Comparison of ENCODE assay signal across 10 mouse cellular contexts in the genomic region with DNA sequence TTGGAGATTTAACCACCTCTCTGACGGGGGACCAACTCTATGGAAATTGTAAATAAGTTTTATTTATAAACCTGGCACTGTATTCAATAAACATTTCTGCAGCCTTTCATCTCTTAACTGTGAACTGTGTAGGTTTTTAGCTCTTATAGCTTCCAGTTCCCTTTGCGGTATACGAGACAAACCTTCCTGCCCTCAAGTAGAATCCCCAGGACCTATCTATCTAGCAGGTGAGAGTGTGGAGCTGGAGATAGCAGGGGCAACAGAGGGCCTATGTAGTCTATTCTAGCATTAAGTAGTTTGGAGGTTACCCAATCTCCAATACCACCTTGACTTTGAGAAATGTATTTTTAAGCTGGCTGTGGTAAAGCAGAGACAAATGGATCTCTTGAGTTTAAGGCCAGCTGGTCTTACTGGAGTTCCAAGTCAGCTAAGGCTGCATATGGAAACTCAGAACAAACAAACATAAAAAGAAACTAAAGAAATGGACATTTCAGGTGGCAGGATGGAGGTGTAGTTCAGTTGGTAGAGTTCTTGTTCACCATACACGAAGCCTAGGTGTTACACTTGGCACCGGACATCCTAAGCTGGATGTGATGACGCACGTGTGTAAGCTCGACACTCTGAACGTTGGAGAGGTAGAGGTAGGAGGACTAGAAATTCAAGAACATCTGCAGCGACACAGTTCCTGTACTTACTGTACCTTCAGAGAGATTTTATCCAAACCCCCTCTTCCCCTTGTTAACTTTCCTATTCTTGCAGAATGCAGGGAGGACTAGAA. TPM values are rescaled to one million over a fixed set of nuclear protein-coding genes. Genes with fewer than 3 reads are reported as not detected.
DNase-seq lines count a peak whose midpoint lies in the region; ATAC-seq lines count a peak whose summit lies in the region.
"Had no signal": no experiment of that assay in that cellular context is flagged by ENCODE, and none has a peak within 500 bp of the region (broad histone marks: within the 10 kb centered on the region; RNA-seq: fewer than 3 reads in every experiment).

No protein-coding gene starts in this region.

- 80% methylated on average over 10 of the region's 10 CpGs for WGBS in liver, embryonic 11.5 days
- WGBS in embryonic facial prominence, embryonic 13.5 days = 89% methylated on average over 10 of the region's 10 CpGs

- DNase-seq in liver, embryonic 11.5 days (ENCODE audit: low spot score) = no peak
- no peak for DNase-seq in liver
- DNase-seq in brain, adult 2 months (ENCODE audit: low read depth, low spot score) = peak; percentile 51
- DNase-seq in natural killer cell, adult 2 months (ENCODE audit: low spot score in 2 of 2) = no peak
- DNase-seq: forebrain, postnatal 0 days had no signal

- H3K4me2 ChIP-seq in liver, embryonic 11.5 days = peak overlapping the region; percentile 27; the same call in 1 of the 2 replicates
- no peak overlapping the region for H3K4me2 ChIP-seq in embryonic facial prominence, embryonic 13.5 days
- H3K4me2 ChIP-seq: hindbrain, embryonic 12.5 days; limb, embryonic 13.5 days had no signal

- peak overlapping the region; percentile 2; the same call in 1 of the 2 replicates for H3K27ac ChIP-seq in liver, embryonic 11.5 days (ENCODE audit: low read depth, low read length)
- peak overlapping the region; percentile 79 for H3K27ac ChIP-seq in embryonic facial prominence, embryonic 13.5 days
- H3K27ac ChIP-seq: hindbrain, embryonic 12.5 days; limb, embryonic 13.5 days had no signal

- H3K9ac ChIP-seq in liver, embryonic 11.5 days (ENCODE audit: low read depth, low read length) = no peak overlapping the region
- H3K9ac ChIP-seq in embryonic facial prominence, embryonic 13.5 days = no peak overlapping the region
- H3K9ac ChIP-seq: forebrain, postnatal 0 days; hindbrain, embryonic 12.5 days; limb, embryonic 13.5 days had no signal

- peak; percentile 83 for ATAC-seq in liver, embryonic 11.5 days (replicated peaks; ENCODE audit: low FRiP score)
- ATAC-seq in embryonic facial prominence, embryonic 13.5 days (ENCODE audit: insufficient number of reproducible peaks, insufficient read depth, low FRiP score, low TSS enrichment, low read depth) = no peak
- ATAC-seq in megakaryocyte progenitor cell, adult 5-6 weeks (replicated peaks; ENCODE audit: poor library complexity) = peak; percentile 67
- no peak for ATAC-seq in CD4-positive, CD25-positive, alpha-beta regulatory T cell, adult 4 months

- H3K4me3 ChIP-seq in liver, embryonic 11.5 days (ENCODE audit: low read depth, low read length) = no peak overlapping the region
- no peak overlapping the region for H3K4me3 ChIP-seq in embryonic facial prominence, embryonic 13.5 days
- H3K4me3 ChIP-seq: hindbrain, embryonic 12.5 days; limb, embryonic 13.5 days had no signal

- peaks cover 25% of the 10 kb centered on the region for H3K36me3 ChIP-seq in liver, embryonic 11.5 days (ENCODE audit: control insufficient read depth, insufficient read depth, low read length)
- peaks cover 52% of the 10 kb centered on the region for H3K36me3 ChIP-seq in embryonic facial prominence, embryonic 13.5 days

- H3K9me3 ChIP-seq in liver, embryonic 11.5 days (ENCODE audit: control insufficient read depth, low read length) = peaks cover 4% of the 10 kb centered on the region; the same call in 1 of the 2 replicates
- peaks cover 7% of the 10 kb centered on the region; the same call in 1 of the 2 replicates for H3K9me3 ChIP-seq in embryonic facial prominence, embryonic 13.5 days
- H3K9me3 ChIP-seq: hindbrain, embryonic 12.5 days had no signal

- no peaks in the 10 kb centered on the region for H3K27me3 ChIP-seq in liver, embryonic 11.5 days (replicated peaks; ENCODE audit: control insufficient read depth, insufficient read depth, low read length)
- no peaks in the 10 kb centered on the region for H3K27me3 ChIP-seq in embryonic facial prominence, embryonic 13.5 days
- H3K27me3 ChIP-seq: hindbrain, embryonic 12.5 days; limb, embryonic 13.5 days had no signal

- peaks cover 29% of the 10 kb centered on the region for H3K4me1 ChIP-seq in liver, embryonic 11.5 days (replicated peaks; ENCODE audit: control insufficient read depth, insufficient read depth, low read length)
- H3K4me1 ChIP-seq in embryonic facial prominence, embryonic 13.5 days = peaks cover 22% of the 10 kb centered on the region

RNA-seq across cellular contexts. Expression of a gene that starts 10.7 kb away (rescaled TPM):
- polyA plus RNA-seq in liver, embryonic 11.5 days (2014; fragmentation: Nextera tagmentation; extraction: Ambion mirVana) = 957 and 975 TPM in 2 replicates
- polyA plus RNA-seq in embryonic facial prominence, embryonic 13.5 days (2015; fragmentation: Nextera tagmentation; extraction: Ambion mirVana) = 1,351 and 1,423 TPM in 2 replicates
- total RNA-seq in megakaryocyte progenitor cell, adult 5-6 weeks (2015) = 340 and 447 TPM in 2 replicates
- 536 and 549 TPM in 2 replicates for total RNA-seq in megakaryocyte progenitor cell, adult 5-6 weeks (2017)
- polyA plus RNA-seq in CD4-positive, CD25-positive, alpha-beta regulatory T cell, adult 4 months (2017; shearing (Covaris generic)) = 1,000 to 10,000 TPM; 1,192 to 2,031 TPM

RNA-seq across cellular contexts. Expression of a gene that starts 50.4 kb away (rescaled TPM):
- 14.0 and 14.3 TPM in 2 replicates for polyA plus RNA-seq in liver, embryonic 11.5 days (2014; fragmentation: Nextera tagmentation; extraction: Ambion mirVana)
- 14.9 and 15.2 TPM in 2 replicates for polyA plus RNA-seq in embryonic facial prominence, embryonic 13.5 days (2015; fragmentation: Nextera tagmentation; extraction: Ambion mirVana)
- total RNA-seq in megakaryocyte progenitor cell, adult 5-6 weeks (2015) = 5.9 and 6.5 TPM in 2 replicates
- 24.0 and 29.9 TPM in 2 replicates for total RNA-seq in megakaryocyte progenitor cell, adult 5-6 weeks (2017)
- polyA plus RNA-seq in CD4-positive, CD25-positive, alpha-beta regulatory T cell, adult 4 months (2017; shearing (Covaris generic)) = 10 to 100 TPM; 12.6 to 23.3 TPM

Comparison
In these comparisons a context has a peak if more than half of its experiments do, and no peak if none do; other contexts are left out.
1. ATAC-seq: peak in liver, embryonic 11.5 days (single experiment) and megakaryocyte progenitor cell, adult 5-6 weeks (single experiment); none in embryonic facial prominence, embryonic 13.5 days (single experiment) and CD4-positive, CD25-positive, alpha-beta regulatory T cell, adult 4 months (single experiment).